Mouse (Mus musculus): Measurements from ENCODE around the gene Zfp346.

DNA sequence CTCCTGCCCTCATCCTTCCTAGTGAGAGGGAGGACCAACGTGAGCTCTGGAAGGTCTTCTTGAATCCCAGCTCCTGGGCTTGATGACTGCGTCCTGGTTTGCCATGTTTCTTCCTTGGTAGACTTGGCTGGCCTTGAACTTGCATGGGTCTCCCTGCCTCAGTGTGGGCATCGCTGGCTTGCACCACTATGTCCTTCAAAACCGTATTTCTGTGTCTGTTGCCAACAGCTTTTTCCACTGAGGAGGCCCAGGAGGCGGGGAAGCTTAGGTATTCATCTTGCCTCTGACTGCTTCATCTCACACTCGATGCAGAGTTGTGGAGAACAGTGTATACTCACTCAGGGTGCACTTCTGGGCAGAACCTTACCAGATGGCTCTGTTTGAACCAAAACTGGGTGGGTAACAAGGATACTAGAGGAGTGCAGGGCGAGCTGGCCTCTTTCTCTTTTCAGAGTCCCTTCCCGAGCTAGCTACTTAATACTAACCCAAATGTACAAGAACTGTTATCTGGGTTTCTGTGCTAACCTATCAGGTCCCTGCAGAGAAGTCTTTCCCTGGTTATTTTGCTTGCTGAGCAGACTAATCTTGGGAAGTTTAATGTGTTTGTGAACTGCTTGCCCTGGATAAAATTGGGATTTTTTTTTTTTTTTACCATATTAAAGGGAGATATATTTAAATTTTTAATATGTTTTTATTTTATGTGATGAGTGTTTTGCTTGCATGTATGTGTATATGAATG is 1.0 kb downstream of the Zfp346 start:
- no peak for TF ChIP-seq POLR2A (IDR thresholded peaks at IDR 0.05; ENCODE audit: low read depth, low read length)
- no peak for TF ChIP-seq CTCF (IDR thresholded peaks at IDR 0.05; ENCODE audit: extremely low read depth, insufficient read length, insufficient replicate concordance, low read depth, low read length)

Measured in small intestine, adult 2 months (tissue).